Mouse (Mus musculus) olfactory bulb, adult 2 months (tissue): ENCODE data around the gene Pear1.

Source experiments
- CTCF ChIP-seq: fragments of 200-500 bp; IDR thresholded peaks from 2 replicates; pipeline ENCODE4 v1.5.1; 2012; ENCODE audit warnings: low read depth, mild to moderate bottlenecking, low read length, moderate library complexity; ENCODE audit not compliant: insufficient read depth
- POLR2A ChIP-seq: fragments of 200-500 bp; IDR thresholded peaks from 2 replicates; pipeline ENCODE4 v1.6.1; 2012; ENCODE audit warnings: mild to moderate bottlenecking, low read depth, low read length, moderate library complexity; ENCODE audit not compliant: insufficient read depth

DNA sequence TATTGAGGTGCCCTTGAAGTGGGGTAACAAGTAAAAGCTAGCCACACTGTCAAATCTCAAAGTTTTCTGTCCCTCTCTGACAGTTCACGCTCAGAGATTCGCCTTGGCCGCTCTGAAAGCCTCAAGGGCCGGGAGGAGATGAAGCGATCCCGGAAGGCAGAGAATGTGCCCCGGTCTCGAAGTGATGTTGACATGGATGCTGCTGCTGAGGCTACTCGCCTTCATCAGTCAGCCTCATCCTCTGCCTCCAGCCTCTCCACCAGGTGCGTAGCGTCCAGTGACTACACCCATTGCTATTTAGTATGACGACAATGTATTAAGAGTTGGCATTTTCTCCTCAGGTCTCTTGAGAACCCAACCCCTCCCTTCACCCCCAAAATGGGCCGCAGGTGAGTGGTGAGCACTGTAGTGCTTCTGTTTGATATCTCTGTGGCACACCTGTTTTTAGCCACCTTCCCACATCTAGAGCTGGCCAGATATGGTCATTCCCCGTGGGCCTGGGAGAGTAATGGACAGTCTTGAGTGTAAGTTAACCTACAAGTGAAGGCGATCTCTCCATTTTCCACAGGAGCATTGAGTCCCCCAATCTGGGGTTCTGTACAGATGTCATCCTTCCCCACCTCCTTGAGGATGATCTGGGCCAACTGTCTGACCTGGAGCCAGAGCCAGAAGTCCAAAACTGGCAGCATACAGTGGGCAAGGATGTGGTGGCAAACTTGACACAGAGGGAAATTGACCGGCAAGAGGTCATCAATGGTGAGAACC is 98.5 kb downstream of the Pear1 start:
- TF ChIP-seq CTCF, result no peak
- TF ChIP-seq POLR2A, result no peak
